Comparison of ENCODE assay signal across 9 mouse cellular contexts in the genomic region with DNA sequence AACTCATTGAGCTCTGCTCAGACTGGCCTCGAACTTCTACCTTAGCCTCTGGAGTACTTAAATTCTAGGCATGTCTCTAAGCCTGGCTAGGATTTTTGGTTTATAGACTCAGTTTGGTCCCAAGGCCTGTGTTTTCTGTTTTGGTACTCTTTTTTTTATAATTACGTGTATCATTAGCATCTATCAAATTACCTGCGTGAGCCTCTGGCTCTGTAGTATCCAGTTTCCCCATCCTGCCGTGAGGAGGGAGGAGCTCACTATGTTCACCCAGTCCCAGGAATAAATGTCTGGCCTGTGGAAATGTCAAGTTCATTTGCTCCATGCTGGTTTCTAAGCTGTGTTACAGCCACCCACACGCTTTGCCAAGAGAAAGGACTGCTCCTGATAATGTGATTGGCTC. TPM values are rescaled to one million over a fixed set of nuclear protein-coding genes. Genes with fewer than 3 reads are reported as not detected.
A peak's percentile ranks its signal among the peaks of the same experiment; 100 is the strongest.
DNase-seq lines count a peak whose midpoint lies in the region; ATAC-seq and TF ChIP-seq lines count a peak whose summit lies in the region.
"Had no signal": no experiment of that assay in that cellular context is flagged by ENCODE, and none has a peak within 500 bp of the region (broad histone marks: within the 10 kb centered on the region; RNA-seq: fewer than 3 reads in every experiment).

No protein-coding gene starts in this region.

- 50% methylated on average over 5 of the region's 5 CpGs for WGBS in heart, embryonic 11.5 days (ENCODE audit: insufficient replicate concordance)
- WGBS in bone marrow, adult 2 months, result 23% methylated on average over 5 of the region's 5 CpGs
- WGBS in heart, postnatal 0 days, result 38% methylated on average over 5 of the region's 5 CpGs
- WGBS in midbrain, embryonic 11.5 days, result 58% methylated on average over 5 of the region's 5 CpGs

- DNase-seq in heart, adult 11 months, result no peak
- DNase-seq in heart, postnatal 0 days (ENCODE audit: low spot score), result no peak
- DNase-seq in midbrain, embryonic 11.5 days (ENCODE audit: low spot score, missing footprints), result peak; percentile 88
- no peak for DNase-seq in B cell, adult 2 months
- no peak for DNase-seq in layer of hippocampus, postnatal 36 days
- DNase-seq in frontal cortex, postnatal 36 days (ENCODE audit: low spot score in 2 of 2), result no peak

- peak overlapping the region; percentile 97; the same call in 1 of the 2 replicates for H3K4me3 ChIP-seq in heart, embryonic 11.5 days (ENCODE audit: low read depth, low read length)
- peak overlapping the region; percentile 38 for H3K4me3 ChIP-seq in bone marrow, adult 2 months (replicated peaks; ENCODE audit: control insufficient read depth, low read depth, low read length)
- peak overlapping the region; percentile 84 for H3K4me3 ChIP-seq in heart, postnatal 0 days (ENCODE audit: low read depth, low read length)
- peak overlapping the region; percentile 3 for H3K4me3 ChIP-seq in midbrain, embryonic 11.5 days (ENCODE audit: low read depth, low read length)

- TF ChIP-seq CTCF in bone marrow, adult 2 months (IDR thresholded peaks at IDR 0.05; ENCODE audit: control insufficient read depth, insufficient read depth, low read length), result no peak
- no peak for TF ChIP-seq CTCF in heart, postnatal 0 days (IDR thresholded peaks at IDR 0.05; ENCODE audit: low read depth)

- no peaks in the 10 kb centered on the region for H3K9me3 ChIP-seq in heart, embryonic 11.5 days (replicated peaks; ENCODE audit: control insufficient read depth, low read length)
- no peaks in the 10 kb centered on the region for H3K9me3 ChIP-seq in heart, postnatal 0 days (replicated peaks; ENCODE audit: control insufficient read depth, low read length)
- no peaks in the 10 kb centered on the region for H3K9me3 ChIP-seq in midbrain, embryonic 11.5 days (ENCODE audit: control insufficient read depth, low read length)

- 0 out of 2 replicates have a peak overlapping the region, but pooled peaks have one; percentile 22 for H3K27ac ChIP-seq in heart, embryonic 11.5 days (ENCODE audit: low read depth, low read length)
- H3K27ac ChIP-seq in bone marrow, adult 2 months (ENCODE audit: control insufficient read depth, insufficient read depth, low read depth, low read length, poor library complexity), result no peak overlapping the region
- 0 out of 2 replicates have a peak overlapping the region, but pooled peaks have one; percentile 4 for H3K27ac ChIP-seq in heart, postnatal 0 days (ENCODE audit: low read depth)
- H3K27ac ChIP-seq in midbrain, embryonic 11.5 days (ENCODE audit: low read depth, low read length), result no peak overlapping the region

- TF ChIP-seq EP300 in heart, postnatal 0 days (IDR thresholded peaks at IDR 0.05; ENCODE audit: low read depth), result no peak

- peak overlapping the region; percentile 72 for H3K4me2 ChIP-seq in heart, embryonic 11.5 days
- H3K4me2 ChIP-seq in heart, postnatal 0 days (ENCODE audit: low read depth, low read length), result peak overlapping the region; percentile 61
- peak overlapping the region; percentile 56 for H3K4me2 ChIP-seq in midbrain, embryonic 11.5 days

- peaks cover 52% of the 10 kb centered on the region for H3K4me1 ChIP-seq in heart, embryonic 11.5 days (ENCODE audit: control insufficient read depth, insufficient read depth, low read length)
- peaks cover 14% of the 10 kb centered on the region for H3K4me1 ChIP-seq in bone marrow, adult 2 months (ENCODE audit: control insufficient read depth, insufficient read depth, low read length)
- H3K4me1 ChIP-seq in heart, postnatal 0 days (ENCODE audit: control insufficient read depth, insufficient read depth), result peaks cover 63% of the 10 kb centered on the region
- H3K4me1 ChIP-seq in midbrain, embryonic 11.5 days (ENCODE audit: control insufficient read depth, insufficient read depth, low read length), result peaks cover 40% of the 10 kb centered on the region

- no peaks in the 10 kb centered on the region for H3K27me3 ChIP-seq in heart, embryonic 11.5 days (ENCODE audit: control insufficient read depth, insufficient read depth, low read length)
- no peaks in the 10 kb centered on the region for H3K27me3 ChIP-seq in heart, postnatal 0 days (ENCODE audit: control insufficient read depth, insufficient read depth, low read length)
- no peaks in the 10 kb centered on the region for H3K27me3 ChIP-seq in midbrain, embryonic 11.5 days (ENCODE audit: control insufficient read depth, insufficient read depth, low read length)
- H3K27me3 ChIP-seq: Patski had no signal

- H3K9ac ChIP-seq in heart, embryonic 11.5 days (ENCODE audit: low read depth, low read length), result no peak overlapping the region
- peak overlapping the region; percentile 29; the same call in 1 of the 2 replicates for H3K9ac ChIP-seq in heart, postnatal 0 days (replicated peaks; ENCODE audit: low read depth, low read length)
- no peak overlapping the region for H3K9ac ChIP-seq in midbrain, embryonic 11.5 days (ENCODE audit: low read length)

- ATAC-seq in heart, embryonic 11.5 days (replicated peaks; ENCODE audit: insufficient number of reproducible peaks, low FRiP score, low TSS enrichment), result no peak
- no peak for ATAC-seq in heart, postnatal 0 days (ENCODE audit: insufficient read depth, low read depth)
- ATAC-seq in midbrain, embryonic 11.5 days (ENCODE audit: low FRiP score), result no peak
- ATAC-seq: Patski had no signal

- no peak for TF ChIP-seq POLR2A in bone marrow, adult 2 months (IDR thresholded peaks at IDR 0.05; ENCODE audit: borderline replicate concordance, control insufficient read depth, low read depth, low read length)

- H3K36me3 ChIP-seq in heart, embryonic 11.5 days (ENCODE audit: control insufficient read depth, insufficient read depth, low read length), result no peaks in the 10 kb centered on the region
- H3K36me3 ChIP-seq in heart, postnatal 0 days (replicated peaks; ENCODE audit: control insufficient read depth, insufficient read depth, low read length), result no peaks in the 10 kb centered on the region; the same call in 1 of the 2 replicates
- no peaks in the 10 kb centered on the region for H3K36me3 ChIP-seq in midbrain, embryonic 11.5 days (ENCODE audit: control insufficient read depth, insufficient read depth, low read length)

RNA-seq across cellular contexts. Expression of a gene that starts 2.1 kb away (rescaled TPM):
- 11.4 and 11.8 TPM in 2 replicates for polyA plus RNA-seq in heart, embryonic 11.5 days (2014; fragmentation: Nextera tagmentation; extraction: Ambion mirVana)
- 5.0 and 14.4 TPM in 2 replicates for polyA plus RNA-seq in bone marrow, adult 2 months (2011; ENCODE audit: insufficient read depth, insufficient read length, low replicate concordance, missing spikeins)
- 12.6 and 16.3 TPM in 2 replicates for total RNA-seq in heart, postnatal 0 days (2014; rRNA removed; ENCODE audit: low replicate concordance)
- 7.0 and 7.8 TPM in 2 replicates for polyA plus RNA-seq in heart, postnatal 0 days (2015; fragmentation: Nextera tagmentation; extraction: Ambion mirVana)
- polyA plus RNA-seq in midbrain, embryonic 11.5 days (2014; fragmentation: Nextera tagmentation; extraction: Ambion mirVana), result 14.1 and 16.5 TPM in 2 replicates
- total RNA-seq in layer of hippocampus, postnatal 36 days (2021), result 10 to 100 TPM; 23.3 to 25.0 TPM

RNA-seq across cellular contexts. Expression of a gene that starts 47.9 kb away (rescaled TPM):
- 45.8 and 52.1 TPM in 2 replicates for polyA plus RNA-seq in heart, embryonic 11.5 days (2014; fragmentation: Nextera tagmentation; extraction: Ambion mirVana)
- 10.7 and 15.5 TPM in 2 replicates for polyA plus RNA-seq in bone marrow, adult 2 months (2011; ENCODE audit: insufficient read depth, insufficient read length, low replicate concordance, missing spikeins)
- 169 and 235 TPM in 2 replicates for total RNA-seq in heart, postnatal 0 days (2014; rRNA removed; ENCODE audit: low replicate concordance)
- polyA plus RNA-seq in heart, postnatal 0 days (2015; fragmentation: Nextera tagmentation; extraction: Ambion mirVana), result 82.6 and 106 TPM in 2 replicates
- 18.3 and 21.7 TPM in 2 replicates for polyA plus RNA-seq in midbrain, embryonic 11.5 days (2014; fragmentation: Nextera tagmentation; extraction: Ambion mirVana)
- total RNA-seq in layer of hippocampus, postnatal 36 days (2021), result 10 to 100 TPM; 73.6 to 81.1 TPM

Comparison
In these comparisons a context has a peak if more than half of its experiments do, and no peak if none do; other contexts are left out.
1. H3K27ac ChIP-seq: peak in heart, embryonic 11.5 days (single experiment) and heart, postnatal 0 days (single experiment); none in bone marrow, adult 2 months (single experiment) and midbrain, embryonic 11.5 days (single experiment).
2. H3K4me3 ChIP-seq: peak in every context shown above with its lines; median percentile 97 in heart, embryonic 11.5 days; 84 in heart, postnatal 0 days; 38 in bone marrow, adult 2 months; 3 in midbrain, embryonic 11.5 days.
3. Peak in every context shown above with its lines, with median percentiles within 50 percentile points of each other: H3K4me2 ChIP-seq.